Mouse (Mus musculus) small intestine, adult 2 months (tissue): ENCODE measurements at regions not wholly inside any gene's neighbourhood (a gene's known extent, or its start where the extent isn't known, plus 50 kb on each side); places are given as distances from the start of the nearest gene placed in this dataset.

ENCODE experiments used
- H3K27ac ChIP-seq: fragments of 200-500 bp; 2 replicates; pipeline ENCODE4 v1.5.1; 2012; ENCODE audit warnings: low read depth, low read length, control low read depth, inconsistent platforms; ENCODE audit not compliant: insufficient read depth
- H3K27me3 ChIP-seq: fragments of 200-500 bp; 2 replicates; pipeline ENCODE4 v1.6.1; 2012; ENCODE audit warnings: mild to moderate bottlenecking, moderate library complexity, low read length, inconsistent platforms; ENCODE audit not compliant: control insufficient read depth, insufficient read depth
- H3K36me3 ChIP-seq: fragments of 200-500 bp; 2 replicates; pipeline ENCODE4 v1.6.1; 2012; ENCODE audit warnings: mild to moderate bottlenecking, low read length, control low read depth, inconsistent platforms; ENCODE audit not compliant: control insufficient read depth, insufficient read depth
- H3K4me1 ChIP-seq: fragments of 200-500 bp; 2 replicates; pipeline ENCODE4 v1.6.1; 2012; ENCODE audit warnings: low read length, inconsistent platforms, mixed read lengths; ENCODE audit not compliant: control insufficient read depth, insufficient read depth, insufficient read length
- H3K4me3 ChIP-seq: fragments of 200-500 bp; 2 replicates; pipeline ENCODE4 v1.5.1; 2012; ENCODE audit warnings: low read depth, mild to moderate bottlenecking, control low read depth, inconsistent platforms, low read length, moderate library complexity
- CTCF ChIP-seq: fragments of 200-500 bp; IDR thresholded peaks from 2 replicates; pipeline ENCODE4 v1.5.1; 2012; ENCODE audit warnings: low read depth, mild to moderate bottlenecking, control low read depth, inconsistent platforms, low read length, moderate library complexity, mixed read lengths; ENCODE audit not compliant: insufficient replicate concordance, insufficient read length; ENCODE audit errors: extremely low read depth
- POLR2A ChIP-seq: fragments of 200-500 bp; IDR thresholded peaks from 2 replicates; pipeline ENCODE4 v1.6.1; 2012; ENCODE audit warnings: low read depth, mild to moderate bottlenecking, control low read depth, inconsistent platforms, low read length, moderate library complexity
- WGBS: fragments of 180-500 bp; shearing (Covaris S2); methylation state at CpG from one replicate; pipeline ENCODE4 v1.1.7; 2018; 5-methylcytosine and 5-hydroxymethylcytosine counted together

- 67% methylated on average over 1 of the region's 1 CpGs for WGBS
- no peaks in the 10 kb centered on the region for H3K27me3 ChIP-seq
- TF ChIP-seq POLR2A: no peak
- no peak for TF ChIP-seq CTCF
- H3K4me1 ChIP-seq: peaks cover 3% of the 10 kb centered on the region; the same call in 1 of the 2 replicates
- no peaks in the 10 kb centered on the region for H3K36me3 ChIP-seq
- no peak overlapping the region for H3K4me3 ChIP-seq
- no peak overlapping the region for H3K27ac ChIP-seq
These were observed 62.5 kb upstream of the Arl4c start for GRCm38 (mm10) chr1:88764478-88764877.

GRCm38 (mm10) chr1:88777009-88777408 is 75.0 kb upstream of the Arl4c start:
- peak; percentile 43; the same call in 1 of the 2 replicates for TF ChIP-seq CTCF
- no peak for TF ChIP-seq POLR2A
- WGBS: 98% methylated on average over 5 of the region's 5 CpGs

DNA sequence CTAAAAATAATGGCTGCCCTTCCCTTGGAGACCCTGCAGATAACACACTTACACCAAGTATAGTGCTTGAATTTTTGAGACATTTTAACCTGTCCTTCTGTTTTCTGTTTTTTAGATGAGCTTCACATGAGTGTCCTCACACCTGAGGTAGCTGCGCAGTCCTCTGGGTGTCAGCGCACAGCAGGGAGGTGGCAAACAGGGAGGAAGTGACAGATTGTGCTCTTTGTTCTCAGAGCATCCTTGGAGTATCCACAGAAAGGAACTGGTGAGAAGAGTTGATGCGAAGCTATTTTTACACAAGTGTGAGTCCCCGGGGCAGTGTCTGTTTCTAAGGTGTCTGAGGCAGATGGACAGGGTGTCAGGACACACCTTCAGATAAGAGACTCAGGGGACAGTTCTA is 78.2 kb upstream of the Arl4c start:
- H3K4me3 ChIP-seq: no peak overlapping the region
- no peaks in the 10 kb centered on the region for H3K4me1 ChIP-seq
- no peaks in the 10 kb centered on the region for H3K27me3 ChIP-seq
- no peaks in the 10 kb centered on the region for H3K36me3 ChIP-seq
- no peak overlapping the region for H3K27ac ChIP-seq
- 83% methylated on average over 4 of the region's 4 CpGs for WGBS
- TF ChIP-seq POLR2A (no peak), CTCF (no peak)

More at GRCm38 (mm10) chr1:88777009-88777408, 75.0 kb upstream of the Arl4c start:
- Histone ChIP-seq H3K36me3 (no peaks in the 10 kb centered on the region), H3K4me3 (no peak overlapping the region), H3K27me3 (no peaks in the 10 kb centered on the region), H3K27ac (no peak overlapping the region), H3K4me1 (no peaks in the 10 kb centered on the region)

GRCm38 (mm10) chr1:88783083-88783482 is 81.1 kb upstream of the Arl4c start:
- no peaks in the 10 kb centered on the region for H3K36me3 ChIP-seq
- WGBS: 68% methylated on average over 4 of the region's 4 CpGs
- no peak overlapping the region for H3K27ac ChIP-seq
- no peak overlapping the region for H3K4me3 ChIP-seq
- no peaks in the 10 kb centered on the region for H3K27me3 ChIP-seq
- no peaks in the 10 kb centered on the region for H3K4me1 ChIP-seq
- no peak for TF ChIP-seq CTCF
- no peak for TF ChIP-seq POLR2A

GRCm38 (mm10) chr1:88784866-88785620 is 83.0 kb upstream of the Arl4c start:
- H3K27me3 ChIP-seq: no peaks in the 10 kb centered on the region
- TF ChIP-seq POLR2A: no peak
- no peak for TF ChIP-seq CTCF
- H3K4me1 ChIP-seq: no peaks in the 10 kb centered on the region
- 29% methylated on average over 4 of the region's 5 CpGs for WGBS
- no peak overlapping the region for H3K4me3 ChIP-seq
- no peaks in the 10 kb centered on the region for H3K36me3 ChIP-seq
- H3K27ac ChIP-seq: no peak overlapping the region

DNA sequence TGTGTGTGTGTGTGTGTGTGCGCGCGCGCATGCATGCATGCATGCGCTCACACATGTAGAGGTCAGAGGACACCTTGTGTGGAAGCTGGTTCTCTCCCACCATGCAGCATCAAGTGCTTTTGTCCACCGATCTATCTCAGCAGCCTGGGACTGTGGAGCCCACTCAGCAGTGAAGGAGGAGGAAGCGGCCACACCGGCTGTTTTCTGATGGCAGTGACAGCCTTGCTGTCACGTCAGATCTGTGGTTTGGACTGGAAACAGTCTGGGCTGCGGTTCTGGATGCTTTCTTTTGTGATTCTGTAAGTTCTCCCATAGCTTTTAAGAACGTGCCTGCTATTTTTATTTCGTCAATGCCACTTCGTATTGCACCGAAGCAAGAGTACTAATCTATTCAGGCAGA is 84.0 kb upstream of the Arl4c start:
- no peak overlapping the region for H3K27ac ChIP-seq
- no peak overlapping the region for H3K4me3 ChIP-seq
- H3K27me3 ChIP-seq: no peaks in the 10 kb centered on the region
- no peaks in the 10 kb centered on the region for H3K36me3 ChIP-seq
- H3K4me1 ChIP-seq: no peaks in the 10 kb centered on the region
- WGBS: 87% methylated on average over 14 of the region's 14 CpGs
- TF ChIP-seq POLR2A (no peak), CTCF (no peak)

- no peak overlapping the region for H3K4me3 ChIP-seq
- no peaks in the 10 kb centered on the region for H3K36me3 ChIP-seq
- no peak overlapping the region for H3K27ac ChIP-seq
- TF ChIP-seq POLR2A (no peak), CTCF (no peak)
- WGBS: 74% methylated on average over 7 of the region's 7 CpGs
- H3K4me1 ChIP-seq: no peaks in the 10 kb centered on the region
- no peaks in the 10 kb centered on the region for H3K27me3 ChIP-seq
These were observed 88.7 kb upstream of the Arl4c start for GRCm38 (mm10) chr1:88790674-88791073.

- WGBS: 90% methylated on average over 10 of the region's 10 CpGs
- TF ChIP-seq CTCF (no peak), POLR2A (no peak)
- H3K36me3 ChIP-seq: no peaks in the 10 kb centered on the region
These were observed 92.9 kb upstream of the Arl4c start for GRCm38 (mm10) chr1:88794926-88795325.

More at GRCm38 (mm10) chr1:88794926-88795325, 92.9 kb upstream of the Arl4c start:
- H3K27me3 ChIP-seq: no peaks in the 10 kb centered on the region
- no peaks in the 10 kb centered on the region for H3K4me1 ChIP-seq
- no peak overlapping the region for H3K4me3 ChIP-seq
- no peak overlapping the region for H3K27ac ChIP-seq
